Mouse (Mus musculus) ZHBTc4 (cell line): Measurements from ENCODE around the gene Cacna1d.

ENCODE experiments used
- DNase-seq: peaks from one replicate; pipeline ENCODE4 v3.0.0-alpha.2; 2011; ENCODE audit warnings: low read depth, low spot score

Cacna1d gene

DNA sequence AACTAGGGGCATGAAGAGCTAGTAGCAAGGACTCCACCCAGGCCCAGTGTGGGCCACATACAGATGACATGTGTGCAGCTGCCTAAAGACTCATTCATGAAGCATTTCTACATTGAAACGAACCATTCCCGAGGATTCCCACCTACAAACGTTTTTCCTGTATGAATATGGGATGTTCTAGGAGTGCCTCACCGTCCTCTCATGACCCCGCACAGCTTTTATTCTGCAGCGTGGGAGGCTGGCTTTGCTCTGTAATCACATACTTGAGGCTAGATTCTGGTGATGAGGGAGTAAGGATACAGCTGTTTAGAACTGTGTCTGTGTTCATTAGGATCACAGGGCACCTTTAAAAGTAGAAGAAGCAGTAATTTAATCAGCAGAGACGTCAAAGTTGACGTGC is 219.4 kb downstream of the Cacna1d start:
- no peak for DNase-seq

DNA sequence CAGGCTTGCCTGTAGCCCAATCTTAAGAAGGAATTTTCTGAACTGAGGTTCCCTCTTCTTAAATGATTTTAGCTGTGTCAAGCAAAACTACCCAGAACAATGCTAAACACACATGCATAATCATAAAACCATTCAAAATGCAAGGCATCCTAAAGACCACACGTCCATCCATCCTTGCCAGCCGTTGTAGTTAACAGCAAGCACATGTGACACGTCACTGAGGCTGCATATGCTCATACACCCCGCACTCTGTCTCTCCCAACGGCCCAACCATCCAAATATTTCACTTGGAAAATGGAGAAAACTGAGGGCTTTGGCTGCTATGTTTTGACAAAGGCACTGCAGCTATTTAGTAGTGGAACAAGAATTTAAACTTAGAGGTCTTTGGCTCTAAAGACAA is 220.9 kb downstream of the Cacna1d start:
- DNase-seq = no peak

DNA sequence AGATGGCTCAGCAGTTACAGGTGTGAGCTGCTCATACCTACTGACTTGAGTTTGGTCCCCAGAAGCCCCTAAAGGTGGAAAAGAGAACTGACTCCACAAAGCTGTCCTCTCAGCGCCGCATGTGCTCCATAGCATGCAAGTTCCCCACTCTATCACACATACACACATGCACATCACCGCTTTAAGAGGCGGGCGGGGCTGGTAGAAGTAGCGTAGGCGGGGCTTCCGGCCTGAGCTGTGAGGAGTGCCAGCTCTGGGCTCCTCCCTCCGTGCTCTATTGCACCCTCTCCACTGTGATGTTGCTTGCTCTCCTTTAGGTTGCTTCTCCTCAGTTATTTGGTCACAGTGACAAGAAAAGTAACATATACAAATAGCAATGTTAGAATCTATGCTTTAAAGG is 225.5 kb downstream of the Cacna1d start:
- peak; percentile 48 for DNase-seq

DNA sequence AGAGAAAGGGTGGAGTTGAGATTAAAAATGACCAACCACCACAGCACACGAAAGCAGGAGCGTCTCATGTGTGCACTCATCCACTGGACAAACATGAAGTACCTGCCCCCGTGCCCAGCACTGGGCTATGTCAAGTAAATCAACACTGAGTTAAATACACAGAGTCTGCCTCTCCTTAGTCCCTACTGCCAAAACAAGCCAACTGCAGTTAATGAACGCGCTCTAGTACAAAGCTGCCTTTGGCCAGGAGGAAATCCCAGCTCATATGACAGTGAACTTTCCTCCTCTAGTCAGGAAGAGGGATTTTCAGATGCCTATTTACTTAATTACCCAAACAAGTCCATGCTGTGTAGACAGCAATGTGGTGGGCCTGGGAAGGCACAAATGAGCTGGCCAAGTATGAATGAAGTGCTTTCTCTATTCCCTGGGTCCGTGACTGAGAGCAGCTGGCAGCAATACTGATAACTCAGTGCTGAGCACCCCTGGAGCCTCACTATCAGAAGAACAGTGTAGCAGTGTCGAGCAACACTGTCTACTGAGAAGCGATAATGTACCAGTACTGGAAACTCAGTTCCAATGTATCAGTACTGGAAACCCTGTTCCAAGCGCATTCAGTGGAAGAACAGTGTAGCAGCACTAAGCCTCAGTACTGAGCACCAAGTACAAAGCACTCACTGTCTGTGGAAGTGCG is 229.5 kb downstream of the Cacna1d start:
- DNase-seq = no peak

DNA sequence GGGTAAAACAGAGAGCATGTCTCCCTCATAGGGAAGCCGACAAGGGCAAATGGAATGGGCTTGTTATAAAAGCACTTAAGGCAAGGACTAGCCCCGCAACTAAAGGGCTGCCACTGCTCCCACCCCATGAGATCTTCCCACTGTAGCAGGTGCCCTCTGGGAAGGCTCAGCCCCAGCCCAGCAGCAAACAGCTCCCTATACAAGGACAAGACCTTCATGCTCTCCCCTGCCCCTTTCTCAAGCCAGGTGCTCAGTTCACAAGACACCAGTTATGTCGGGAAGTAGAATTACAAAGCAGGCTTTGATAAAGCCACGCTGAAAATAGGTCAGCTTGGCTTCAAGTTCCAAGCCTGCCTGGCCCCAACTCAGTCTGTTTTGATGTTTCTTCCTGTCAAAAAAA is 233.6 kb downstream of the Cacna1d start:
- no peak for DNase-seq

DNA sequence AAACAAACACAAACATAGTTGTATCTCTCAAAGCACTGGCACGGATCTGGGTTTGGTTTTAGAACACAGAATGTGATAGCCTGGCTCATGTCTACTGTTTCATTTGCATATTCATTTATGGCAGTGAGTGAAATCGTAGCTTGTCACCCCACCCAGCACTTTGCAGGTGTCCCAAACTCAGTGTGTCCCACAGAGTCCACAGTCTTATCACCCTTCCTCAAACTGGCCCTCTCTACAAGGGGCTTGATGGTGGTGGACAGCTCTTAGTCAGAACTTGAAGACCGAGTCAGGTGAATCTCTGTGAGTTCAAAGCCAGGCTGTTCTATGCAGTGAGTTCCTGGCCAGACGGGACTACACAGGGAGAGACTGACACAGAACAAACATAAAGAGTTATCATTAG is 234.8 kb downstream of the Cacna1d start:
- DNase-seq = no peak

DNA sequence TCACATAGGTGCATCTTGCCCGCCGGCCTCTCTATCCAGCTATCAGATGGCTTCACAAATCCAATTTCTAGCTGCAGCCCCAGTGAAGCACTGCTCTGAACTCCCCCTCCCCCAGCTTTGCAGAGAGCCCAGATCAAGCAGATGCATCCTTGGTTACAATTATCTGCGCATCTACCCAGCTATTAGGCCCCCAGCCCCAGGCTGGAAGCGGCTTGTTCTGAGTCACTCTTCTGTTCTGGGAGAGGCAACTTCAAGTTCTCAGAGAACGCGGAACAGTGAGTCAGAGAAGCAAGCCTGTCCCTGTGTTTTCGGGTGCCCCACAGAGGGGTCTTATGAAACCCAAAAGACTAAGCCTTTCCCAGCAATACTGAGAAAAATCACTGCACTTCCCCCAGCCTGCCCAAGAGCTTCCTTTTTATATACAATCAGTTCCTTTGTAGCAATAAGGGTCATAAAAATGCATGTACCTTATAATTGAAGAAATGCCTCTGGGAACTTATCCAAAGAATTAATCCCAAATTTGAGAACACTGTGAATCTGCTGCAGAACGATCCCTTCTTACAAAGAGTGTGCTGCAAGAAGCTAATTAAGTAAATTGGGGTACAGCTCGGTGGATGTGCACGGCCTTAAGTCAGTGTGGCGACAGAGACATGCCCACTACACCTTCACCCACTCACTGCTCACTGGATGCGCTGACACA is 235.4 kb downstream of the Cacna1d start:
- DNase-seq = no peak

DNA sequence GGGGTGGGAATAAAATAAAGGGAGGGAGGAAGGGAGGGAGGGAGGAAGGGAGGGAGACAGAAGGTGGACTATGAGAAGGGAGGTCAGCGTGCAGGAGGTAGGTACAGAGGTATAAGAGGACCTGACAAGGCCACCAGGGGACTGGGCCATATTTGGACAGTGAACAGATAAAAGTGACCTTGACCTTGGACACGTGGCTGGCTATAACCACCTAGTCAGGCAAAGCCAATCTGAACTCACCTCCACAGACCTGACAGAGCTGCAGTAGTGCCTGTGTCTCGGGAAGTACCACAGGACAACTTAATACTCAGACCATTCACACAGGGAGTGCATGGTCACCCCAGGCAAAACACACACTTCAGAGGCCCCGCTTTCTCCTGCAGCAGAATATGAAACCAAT is 236.5 kb downstream of the Cacna1d start:
- DNase-seq = no peak

DNA sequence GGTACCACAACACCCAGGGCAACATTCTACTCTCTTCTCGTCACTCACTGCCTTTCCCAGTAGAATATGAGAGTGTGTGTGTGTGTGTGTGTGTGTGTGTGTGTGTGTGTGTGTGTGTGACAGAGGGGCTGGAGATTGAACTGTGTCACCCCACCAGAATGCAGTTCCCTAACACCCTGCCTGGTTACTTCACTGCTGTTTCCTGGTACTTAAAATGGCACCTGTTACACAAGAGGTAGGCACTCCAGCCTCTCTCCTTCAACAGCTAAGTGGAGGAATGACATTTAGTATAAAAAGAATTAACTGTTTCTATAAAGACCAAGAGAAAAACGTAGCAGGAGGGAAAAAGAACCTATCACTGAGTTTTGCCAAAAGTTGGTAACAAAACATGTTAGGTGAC is 238.4 kb downstream of the Cacna1d start:
- no peak for DNase-seq

DNA sequence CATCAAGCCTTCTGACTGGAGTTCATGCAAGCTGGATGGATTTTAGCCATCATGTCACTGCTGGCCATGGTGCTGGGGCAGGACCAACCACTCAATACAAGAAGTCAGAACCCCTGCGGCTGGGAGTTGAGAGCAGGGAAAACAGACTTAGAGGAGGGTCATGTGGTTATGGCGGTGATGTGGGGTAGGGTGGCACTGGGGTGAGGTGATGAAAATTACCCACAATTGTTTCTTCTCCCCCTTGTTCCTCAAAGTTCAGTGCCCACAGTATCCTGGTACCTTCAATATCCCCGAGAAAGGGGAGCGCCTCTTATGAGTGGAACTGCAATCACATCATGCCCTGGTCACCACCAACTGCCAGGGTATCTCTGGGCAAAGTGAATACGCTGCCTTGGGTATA is 239.9 kb downstream of the Cacna1d start:
- no peak for DNase-seq

DNA sequence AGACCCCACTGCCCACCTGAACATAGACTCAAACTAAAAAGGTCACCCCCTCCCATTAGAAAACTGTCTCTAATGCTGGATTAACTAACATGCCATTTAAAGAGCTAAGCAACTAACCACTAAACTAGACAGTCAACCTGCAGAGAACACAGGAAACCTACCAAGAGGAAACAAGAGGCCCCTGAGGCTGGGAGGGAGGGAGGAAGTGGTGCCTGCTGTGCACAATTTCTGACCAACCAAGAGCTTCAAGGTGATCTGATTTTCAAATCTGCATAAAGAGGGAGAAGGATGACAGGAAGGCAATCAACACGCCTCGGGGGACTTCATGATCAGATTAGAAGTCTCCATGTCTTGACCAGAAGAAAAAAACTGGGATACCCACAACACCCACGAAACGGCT is 241.7 kb downstream of the Cacna1d start:
- no peak for DNase-seq

DNA sequence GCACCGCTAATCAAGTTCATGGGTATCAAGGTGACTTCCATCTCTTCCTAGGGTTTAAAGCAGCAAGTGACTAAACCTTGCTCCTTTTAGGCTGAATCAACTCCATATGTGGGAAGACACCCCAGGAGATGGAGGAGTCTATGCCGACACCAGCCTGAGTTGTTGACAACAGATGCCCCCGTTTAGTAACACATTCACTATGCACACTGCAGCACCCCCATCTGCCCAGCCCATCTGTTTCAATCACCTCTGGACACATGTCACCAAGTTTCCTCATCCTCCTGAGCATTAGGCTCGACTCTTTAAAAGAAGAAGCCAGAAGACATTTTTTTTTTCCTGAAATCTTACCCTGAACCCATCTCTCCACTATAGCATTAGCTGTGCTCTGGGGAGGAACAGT is 242.4 kb downstream of the Cacna1d start:
- no peak for DNase-seq

DNA sequence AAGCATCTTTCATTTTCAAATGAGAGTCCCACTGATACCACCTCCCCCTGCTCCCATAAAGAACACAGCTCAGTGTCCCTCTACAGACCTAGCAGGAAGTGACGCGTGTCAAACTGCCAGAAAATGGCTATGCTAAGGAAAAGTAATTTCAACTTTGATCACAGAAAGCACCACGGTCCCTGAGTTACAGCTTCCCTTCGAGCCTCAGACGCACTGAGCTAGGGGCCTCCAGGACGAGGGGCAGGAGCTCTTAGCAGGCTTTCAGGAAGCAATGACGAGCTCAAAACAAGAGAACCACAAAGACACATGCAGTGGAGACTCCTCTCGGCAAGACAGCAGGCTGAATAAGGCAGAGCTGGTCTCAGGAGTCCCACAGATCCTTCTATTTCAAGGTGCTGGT is 243.1 kb downstream of the Cacna1d start:
- no peak for DNase-seq

DNA sequence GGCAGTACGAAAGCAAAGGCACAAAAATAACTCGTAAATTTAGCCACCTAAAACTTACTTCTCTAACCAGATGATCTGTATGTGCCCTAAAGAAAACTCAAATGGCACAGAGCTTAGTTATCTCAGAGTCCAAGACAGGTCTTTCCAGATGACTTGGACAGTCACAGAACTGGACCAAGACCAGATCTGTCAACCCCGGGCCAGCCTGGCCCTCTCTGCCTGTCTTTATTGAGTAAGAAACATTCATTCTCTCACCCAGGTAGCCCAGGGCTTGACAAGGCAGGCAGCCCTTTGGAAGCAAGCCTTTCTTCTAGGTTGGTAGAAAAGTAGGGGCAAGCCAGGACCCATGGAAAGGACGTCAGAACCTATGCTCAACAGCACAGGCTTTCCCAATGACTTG is 243.6 kb downstream of the Cacna1d start:
- DNase-seq = no peak

DNA sequence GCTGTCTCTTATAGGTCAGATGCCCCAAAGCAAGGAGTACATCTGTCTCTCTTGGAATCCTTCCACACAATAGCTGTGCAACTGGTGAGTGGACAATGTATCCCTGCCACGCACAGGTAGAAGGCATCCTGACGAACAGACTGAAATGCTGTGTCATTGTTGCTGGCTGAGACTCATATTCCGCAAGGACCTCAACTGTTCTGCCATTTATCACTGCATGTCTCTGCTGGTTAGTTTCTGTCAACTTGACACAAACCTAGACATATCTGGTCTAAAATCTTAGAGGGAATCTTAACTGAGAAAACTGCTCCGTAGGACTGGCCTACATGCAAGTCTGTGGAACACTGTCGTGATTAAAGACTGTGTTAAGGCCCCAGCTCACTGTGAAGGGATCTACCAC is 246.5 kb downstream of the Cacna1d start:
- DNase-seq = no peak

DNA sequence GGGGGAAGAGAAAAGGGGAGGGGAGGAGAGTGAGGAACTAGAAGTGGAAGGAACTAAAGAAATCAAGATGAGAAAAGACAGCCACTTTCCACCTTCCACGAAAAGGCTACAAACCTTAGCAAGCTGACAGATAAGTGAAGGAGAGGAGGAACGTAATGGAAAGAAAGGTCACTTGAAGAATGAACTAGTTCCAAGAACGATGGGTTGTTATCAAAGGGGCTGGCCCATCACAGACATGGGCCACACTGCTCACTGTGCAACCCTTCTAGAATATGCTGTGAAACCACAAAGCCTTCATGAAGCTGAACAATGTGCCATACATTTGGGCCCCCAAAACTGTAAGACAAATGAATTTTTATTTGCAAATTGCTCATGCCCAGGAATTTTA is 248.4 kb downstream of the Cacna1d start:
- no peak for DNase-seq

DNA sequence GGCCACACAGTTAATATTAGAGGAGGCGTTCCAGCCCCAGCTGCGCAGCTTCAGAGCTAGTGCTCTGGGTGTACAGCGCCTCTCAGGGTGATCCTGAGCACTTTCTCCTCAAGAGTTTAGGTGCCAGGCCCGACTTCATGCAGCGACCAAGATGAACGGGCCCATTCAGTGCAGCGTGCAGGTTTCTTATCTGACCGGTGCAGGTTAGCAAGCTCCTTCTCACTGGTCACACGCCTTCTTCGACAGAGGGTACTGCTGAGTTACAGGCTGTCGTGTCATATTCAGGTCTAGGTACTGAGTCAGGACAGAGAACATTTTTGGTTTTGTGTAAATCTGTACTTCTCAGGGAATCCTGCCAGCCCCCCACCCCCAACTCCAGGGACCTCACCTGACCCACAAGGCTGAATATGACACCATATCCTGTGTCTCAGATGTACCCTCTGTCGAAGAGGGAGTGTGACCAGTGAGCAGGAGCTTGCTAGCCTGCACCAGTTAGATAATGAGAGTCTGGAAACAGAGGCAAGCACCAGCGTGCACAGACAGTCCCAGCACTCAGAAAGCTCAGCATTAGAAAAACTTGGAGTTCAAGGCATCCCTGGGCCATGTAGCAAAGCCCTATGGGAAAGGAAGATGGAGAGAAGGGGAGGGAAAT is 249.0 kb downstream of the Cacna1d start:
- DNase-seq = no peak

DNA sequence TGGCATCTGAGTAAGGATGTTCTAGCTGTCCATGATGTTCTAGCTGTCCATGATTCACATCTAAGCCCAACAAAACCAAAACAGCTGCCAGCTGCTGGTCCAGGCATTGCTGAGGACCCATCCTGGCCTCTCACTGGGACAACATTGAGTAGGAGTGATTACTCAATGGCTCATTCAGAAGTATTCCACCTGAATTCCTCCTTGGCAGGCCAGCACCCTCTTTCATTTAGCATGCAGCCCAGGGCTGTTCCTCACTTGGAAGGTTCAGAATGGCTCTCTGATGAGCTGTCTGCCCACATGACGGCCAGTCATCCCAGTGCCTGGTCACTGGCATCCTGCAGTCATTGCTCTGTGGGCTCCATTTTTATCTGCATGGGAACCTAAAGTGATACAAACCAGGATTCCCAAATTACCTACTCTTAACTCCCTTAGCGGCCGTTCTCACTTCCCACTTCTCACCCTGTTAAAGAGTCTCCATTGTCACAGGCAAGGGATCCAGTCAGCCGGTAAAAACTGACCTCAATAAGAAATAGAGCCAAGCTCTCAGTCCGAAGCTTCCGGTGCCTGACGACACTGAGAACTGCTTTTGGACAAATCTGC is 250.2 kb downstream of the Cacna1d start:
- DNase-seq = no peak

DNA sequence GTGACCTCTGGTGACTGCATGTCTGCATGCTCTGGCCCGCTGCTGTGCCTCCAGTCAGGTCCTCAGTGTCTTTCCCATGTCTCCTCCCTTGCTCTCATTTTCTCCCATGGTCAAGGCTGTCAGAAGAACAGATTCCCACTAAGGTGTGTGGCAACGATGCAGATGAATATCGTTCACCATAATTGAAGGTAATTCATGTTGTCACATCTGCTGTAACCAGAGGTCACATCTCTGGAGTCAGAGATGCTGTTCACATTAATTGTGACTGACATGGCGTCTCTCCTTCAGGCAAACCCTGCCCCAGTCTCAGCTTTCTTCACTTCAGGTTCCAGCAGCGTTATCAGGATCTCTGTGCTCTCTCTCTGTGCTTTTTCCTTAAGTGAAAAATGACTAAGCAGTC is 252.4 kb downstream of the Cacna1d start:
- no peak for DNase-seq

DNA sequence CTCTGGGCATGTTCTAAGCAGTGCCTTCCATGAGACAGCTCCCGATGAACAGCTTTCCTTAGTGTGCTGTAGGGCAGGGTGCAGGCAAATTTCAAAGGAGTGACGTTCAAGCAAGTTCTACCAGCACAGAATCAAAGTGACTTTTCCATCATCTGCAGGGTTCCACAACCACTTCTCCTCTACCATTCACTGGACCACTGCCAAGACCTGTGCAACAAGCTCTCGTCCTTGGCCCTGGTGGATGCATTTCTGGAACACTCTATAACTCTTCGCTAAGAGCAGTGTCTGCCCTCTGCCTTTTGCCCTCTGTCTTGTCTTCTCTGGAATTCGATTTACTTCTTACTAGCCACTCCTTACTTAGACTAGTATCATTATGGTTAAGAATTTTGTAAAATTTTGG is 266.1 kb downstream of the Cacna1d start:
- no peak for DNase-seq

DNA sequence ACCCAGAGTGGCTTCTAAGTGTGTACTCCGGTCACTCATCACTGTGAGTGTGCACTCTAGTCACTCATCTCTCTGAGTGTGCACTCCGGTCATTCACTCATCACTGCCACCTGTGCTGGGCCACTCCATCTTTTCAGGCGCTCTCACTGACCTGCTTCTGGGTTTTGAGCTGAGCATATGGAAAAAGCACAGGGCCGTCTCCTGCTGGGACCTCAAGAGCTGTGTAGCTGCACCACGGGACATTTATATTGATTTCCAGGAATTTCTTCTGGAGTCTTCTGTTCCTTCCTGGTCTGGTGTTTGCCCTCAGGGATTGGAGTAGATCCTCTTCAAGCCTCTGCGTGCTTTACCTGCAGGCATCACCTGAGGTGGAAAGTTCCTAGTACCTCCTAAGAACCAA is 269.2 kb downstream of the Cacna1d start:
- no peak for DNase-seq

DNA sequence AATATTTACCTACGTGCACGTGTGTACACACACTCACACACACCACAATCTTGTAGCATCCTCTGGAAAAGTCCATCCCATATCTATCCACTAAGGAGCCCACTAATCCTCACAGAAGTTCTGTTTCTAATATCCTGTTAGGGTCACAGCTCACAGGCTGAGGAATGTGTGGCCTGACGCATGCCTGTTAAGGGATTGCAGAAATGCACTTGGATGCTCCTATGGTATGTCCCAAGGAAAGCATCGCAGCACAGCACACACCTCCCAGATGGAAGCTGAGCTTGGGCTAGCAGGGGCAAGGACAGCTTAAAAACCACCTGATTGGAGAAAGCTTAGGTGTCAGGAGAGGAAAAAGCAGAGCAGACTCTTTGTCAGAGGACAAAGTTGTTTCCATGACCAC is 271.4 kb downstream of the Cacna1d start:
- no peak for DNase-seq

DNA sequence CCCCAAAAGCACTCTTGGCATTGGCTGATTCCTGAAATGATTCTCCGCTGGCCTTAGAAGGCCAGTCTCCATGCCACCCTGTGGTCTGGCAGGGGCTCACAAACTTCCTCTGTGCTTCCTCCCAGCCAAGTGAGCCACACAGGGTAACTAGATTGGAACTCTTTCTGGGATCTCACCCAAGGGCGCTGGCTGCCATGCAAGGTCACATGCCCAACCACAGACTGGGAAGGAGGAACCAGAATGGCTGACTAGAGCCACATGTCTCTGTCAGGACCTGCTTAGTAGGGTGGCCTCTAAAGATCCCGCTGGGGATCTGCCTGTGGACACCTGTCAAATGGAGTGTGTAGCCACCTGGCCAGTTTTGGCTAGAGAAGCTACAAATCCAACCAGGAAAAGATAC is 273.1 kb downstream of the Cacna1d start:
- DNase-seq = no peak
